Mouse (Mus musculus) MEL-GATA-1-ER (cell line): ENCODE data around the gene Cyp3a11.
"Not testable (repeated sequence)": the region's sequence is repeated elsewhere in the genome, so short reads cannot be mapped to it uniquely, and the experiment has no call there.

Experiments used
- DNase-seq: peaks from one replicate; pipeline ENCODE4 v3.0.0-alpha.2; 2012; ENCODE audit warnings: low read depth; ENCODE audit errors: extremely low read depth

The Cyp3a11 gene

GRCm38 (mm10) chr5:145879688-145880087 lies at the start of gene Cyp3a11:
Gene Cyp3a11 (minus strand): TSS chr5:145879964.
- DNase-seq = no peak

- DNase-seq = no peak
Measured at GRCm38 (mm10) chr5:145912912-145913311, 33.1 kb upstream of the Cyp3a11 start.

- no peak for DNase-seq
Measured at GRCm38 (mm10) chr5:145911781-145912180, 32.0 kb upstream of the Cyp3a11 start.

- not testable (repeated sequence) for DNase-seq
Measured at GRCm38 (mm10) chr5:145906937-145907336, 27.2 kb upstream of the Cyp3a11 start.

GRCm38 (mm10) chr5:145904535-145904934 lies 24.8 kb upstream of the Cyp3a11 start:
- no peak for DNase-seq

GRCm38 (mm10) chr5:145903349-145903748 lies 23.6 kb upstream of the Cyp3a11 start:
- DNase-seq = no peak

- no peak for DNase-seq
Measured at GRCm38 (mm10) chr5:145900436-145900990, 20.7 kb upstream of the Cyp3a11 start.

- DNase-seq = no peak
Measured at GRCm38 (mm10) chr5:145897271-145897670, 17.5 kb upstream of the Cyp3a11 start.

- DNase-seq = no peak
Measured at GRCm38 (mm10) chr5:145881207-145881606, 1.4 kb upstream of the Cyp3a11 start.

GRCm38 (mm10) chr5:145867433-145867832 lies 12.3 kb downstream of the Cyp3a11 start:
- DNase-seq = not testable (repeated sequence)

GRCm38 (mm10) chr5:145805796-145806195 lies 74.0 kb downstream of the Cyp3a11 start, which contains the start of gene Cyp3a44:
Gene Cyp3a44 (minus strand): TSS chr5:145805874.
- DNase-seq = not testable (repeated sequence)
